Mouse (Mus musculus): ENCODE results near the gene Bsdc1. TPM values are rescaled to one million over a fixed set of nuclear protein-coding genes. Genes with fewer than 3 reads are reported as not detected.
"Not testable (repeated sequence)": the region's sequence is repeated elsewhere in the genome, so short reads cannot be mapped to it uniquely, and the experiment has no call there.

Gene Bsdc1
- polyA plus RNA-seq, 1 experiment from 2014 or later: 28.5 TPM

- Histone ChIP-seq H3K27me3 (no peaks in the 10 kb centered on the region), H3K9me3 (no peaks in the 10 kb centered on the region), H3K27ac (no peak overlapping the region), H3K4me3 (no peak overlapping the region), H3K9ac (no peak overlapping the region), H3K4me1 (peaks cover 15% of the 10 kb centered on the region), H3K4me2 (replicated peaks) (no peak overlapping the region), H3K36me3 (peaks cover 75% of the 10 kb centered on the region)
- ATAC-seq (ENCODE audit: insufficient number of reproducible peaks, insufficient read depth, low FRiP score, low TSS enrichment): no peak
- WGBS: 92% methylated on average over 8 of the region's 8 CpGs
Observed at GRCm38 (mm10) chr4:129518519-129518918, 57.1 kb downstream of the Bsdc1 start.

DNA sequence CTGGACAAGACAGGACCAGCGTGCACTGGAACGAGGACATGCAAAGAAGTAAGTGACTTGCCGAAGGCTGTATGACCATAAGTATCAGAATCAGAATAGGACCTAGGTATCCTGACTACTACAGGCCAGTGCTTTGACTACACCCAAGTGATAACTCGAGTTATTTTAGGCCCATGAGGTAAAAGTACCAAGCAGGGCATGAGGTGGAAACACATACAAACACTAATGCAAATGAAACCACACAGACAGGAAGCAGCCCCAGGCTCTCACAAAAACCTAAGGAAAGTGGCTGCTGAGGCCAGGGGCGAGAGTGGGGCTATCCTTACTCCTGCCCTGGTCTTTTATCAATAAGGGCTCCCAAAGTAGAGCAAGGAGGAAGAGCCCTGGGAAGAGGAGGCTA is 64.0 kb downstream of the Bsdc1 start:
- Histone ChIP-seq H3K27ac (no peak overlapping the region), H3K9me3 (no peaks in the 10 kb centered on the region), H3K4me3 (no peak overlapping the region), H3K4me1 (no peaks in the 10 kb centered on the region), H3K36me3 (peaks cover 91% of the 10 kb centered on the region), H3K4me2 (replicated peaks) (no peak overlapping the region), H3K9ac (no peak overlapping the region), H3K27me3 (no peaks in the 10 kb centered on the region)
- ATAC-seq (ENCODE audit: insufficient number of reproducible peaks, insufficient read depth, low FRiP score, low TSS enrichment): no peak
- 88% methylated on average over 5 of the region's 5 CpGs for WGBS

- WGBS: 83% methylated on average over 3 of the region's 3 CpGs
- Histone ChIP-seq H3K4me2 (replicated peaks) (no peak overlapping the region), H3K9me3 (no peaks in the 10 kb centered on the region), H3K9ac (no peak overlapping the region), H3K4me3 (no peak overlapping the region), H3K27ac (no peak overlapping the region), H3K4me1 (no peaks in the 10 kb centered on the region), H3K27me3 (no peaks in the 10 kb centered on the region), H3K36me3 (peaks cover 91% of the 10 kb centered on the region)
- ATAC-seq (ENCODE audit: insufficient number of reproducible peaks, insufficient read depth, low FRiP score, low TSS enrichment): no peak
Observed at GRCm38 (mm10) chr4:129525889-129526288, 64.5 kb downstream of the Bsdc1 start.

DNA sequence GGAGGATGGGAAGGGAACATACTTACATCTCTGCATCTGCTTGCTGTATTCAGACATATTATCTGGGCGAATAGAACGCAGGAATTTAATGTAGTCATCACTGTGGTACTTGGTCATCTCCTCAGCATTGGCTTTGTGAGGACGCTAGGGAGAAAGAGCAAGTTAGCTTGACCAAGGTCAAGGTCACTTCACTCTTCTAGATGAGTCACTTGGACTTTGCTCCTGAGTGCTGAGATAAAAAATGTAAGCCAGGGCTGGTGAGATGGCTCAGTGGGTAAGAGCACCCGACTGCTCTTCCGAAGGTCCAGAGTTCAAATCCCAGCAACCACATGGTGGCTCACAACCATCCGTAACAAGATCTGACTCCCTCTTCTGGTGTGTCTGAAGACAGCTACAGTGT is 67.5 kb downstream of the Bsdc1 start:
- H3K27ac ChIP-seq; H3K4me2 ChIP-seq (replicated peaks); ATAC-seq (ENCODE audit: insufficient number of reproducible peaks, insufficient read depth, low FRiP score, low TSS enrichment); H3K27me3 ChIP-seq; H3K4me1 ChIP-seq; H3K9ac ChIP-seq; H3K9me3 ChIP-seq; H3K4me3 ChIP-seq: not testable (repeated sequence)
- 92% methylated on average over 6 of the region's 6 CpGs for WGBS
- peaks cover 88% of the 10 kb centered on the region for H3K36me3 ChIP-seq

Other genes with a start within 250 kb of the Bsdc1 start
- gene C77080, start 200.2 kb upstream of the Bsdc1 start, polyA plus RNA-seq (2016; fragmentation: Nextera tagmentation; extraction: Ambion mirVana): 5.2 and 5.6 TPM in 2 replicates
- 1.1 and 1.2 TPM in 2 replicates for gene Sync, start 174.0 kb upstream of the Bsdc1 start, polyA plus RNA-seq (2016; fragmentation: Nextera tagmentation; extraction: Ambion mirVana)
- 487 and 522 TPM in 2 replicates for gene Rbbp4, start 126.2 kb upstream of the Bsdc1 start, polyA plus RNA-seq (2016; fragmentation: Nextera tagmentation; extraction: Ambion mirVana)
- 38.9 and 43.7 TPM in 2 replicates for gene Zbtb8os, start 125.9 kb upstream of the Bsdc1 start, polyA plus RNA-seq (2016; fragmentation: Nextera tagmentation; extraction: Ambion mirVana)
- 9.9 and 10.8 TPM in 2 replicates for gene Zbtb8a, start 83.5 kb upstream of the Bsdc1 start, polyA plus RNA-seq (2016; fragmentation: Nextera tagmentation; extraction: Ambion mirVana)
- 3.5 TPM in 2 replicates for gene Zbtb8b, start 20.7 kb upstream of the Bsdc1 start, polyA plus RNA-seq (2016; fragmentation: Nextera tagmentation; extraction: Ambion mirVana)
- not detected in 2 replicates for gene Tssk3, start 29.4 kb downstream of the Bsdc1 start, polyA plus RNA-seq (2016; fragmentation: Nextera tagmentation; extraction: Ambion mirVana)
- 0.32 TPM in 1 of 2 replicates, not detected in the other for gene Fam229a, start 29.6 kb downstream of the Bsdc1 start, polyA plus RNA-seq (2016; fragmentation: Nextera tagmentation; extraction: Ambion mirVana)
- 1,543 and 1,552 TPM in 2 replicates for gene Marcksl1, start 52.0 kb downstream of the Bsdc1 start, polyA plus RNA-seq (2016; fragmentation: Nextera tagmentation; extraction: Ambion mirVana)
- 246 and 251 TPM in 2 replicates for gene Hdac1, start 81.1 kb downstream of the Bsdc1 start, polyA plus RNA-seq (2016; fragmentation: Nextera tagmentation; extraction: Ambion mirVana)
- 10.8 and 12.6 TPM in 2 replicates for gene Lck, start 112.1 kb downstream of the Bsdc1 start, polyA plus RNA-seq (2016; fragmentation: Nextera tagmentation; extraction: Ambion mirVana)
- gene Fam167b, start 117.0 kb downstream of the Bsdc1 start, polyA plus RNA-seq (2016; fragmentation: Nextera tagmentation; extraction: Ambion mirVana): 3.6 and 5.1 TPM in 2 replicates
- 257 and 260 TPM in 2 replicates for gene Eif3i, start 139.1 kb downstream of the Bsdc1 start, polyA plus RNA-seq (2016; fragmentation: Nextera tagmentation; extraction: Ambion mirVana)
- gene Tmem234, start 139.1 kb downstream of the Bsdc1 start, polyA plus RNA-seq (2016; fragmentation: Nextera tagmentation; extraction: Ambion mirVana): 180 TPM in 2 replicates
- 2.3 and 3.2 TPM in 2 replicates for gene Dcdc2b, start 152.7 kb downstream of the Bsdc1 start, polyA plus RNA-seq (2016; fragmentation: Nextera tagmentation; extraction: Ambion mirVana)
- 29.8 and 33.0 TPM in 2 replicates for gene Iqcc, start 157.5 kb downstream of the Bsdc1 start, polyA plus RNA-seq (2016; fragmentation: Nextera tagmentation; extraction: Ambion mirVana)
- 63.7 and 66.7 TPM in 2 replicates for gene Ccdc28b, start 162.4 kb downstream of the Bsdc1 start, polyA plus RNA-seq (2016; fragmentation: Nextera tagmentation; extraction: Ambion mirVana)
- gene Txlna, start 179.5 kb downstream of the Bsdc1 start, polyA plus RNA-seq (2016; fragmentation: Nextera tagmentation; extraction: Ambion mirVana): 100 TPM in 2 replicates
- 14.4 and 15.3 TPM in 2 replicates for gene Kpna6, start 211.2 kb downstream of the Bsdc1 start, polyA plus RNA-seq (2016; fragmentation: Nextera tagmentation; extraction: Ambion mirVana)
- gene Tmem39b, start 235.3 kb downstream of the Bsdc1 start, polyA plus RNA-seq (2016; fragmentation: Nextera tagmentation; extraction: Ambion mirVana): 16.5 and 18.7 TPM in 2 replicates